Mouse (Mus musculus) G1E-ER4 (cell line): Measurements from ENCODE around the gene Slc4a2. TPM values are rescaled to one million over a fixed set of nuclear protein-coding genes. Genes with fewer than 3 reads are reported as not detected.

Experiments
- GATA1 ChIP-seq: IDR thresholded peaks from one replicate; pipeline ENCODE4 v1.8.0; 2012; ENCODE audit warnings: low read length, inconsistent platforms
- polyA plus RNA-seq: library from polyadenylated mRNA; stranded (reverse); fragments of >175 nt; gene quantifications from 2 replicates; pipeline ENCODE4 v1.2.3, GENCODE M21; 2012

Gene Slc4a2
- polyA plus RNA-seq, 1 experiment: 24.1 TPM

- no peak for TF ChIP-seq GATA1
Measured at GRCm38 (mm10) chr5:24455076-24455475, 31.4 kb downstream of the Slc4a2 start.

GRCm38 (mm10) chr5:24455613-24456012 is 32.0 kb downstream of the Slc4a2 start:
- TF ChIP-seq GATA1: no peak

DNA sequence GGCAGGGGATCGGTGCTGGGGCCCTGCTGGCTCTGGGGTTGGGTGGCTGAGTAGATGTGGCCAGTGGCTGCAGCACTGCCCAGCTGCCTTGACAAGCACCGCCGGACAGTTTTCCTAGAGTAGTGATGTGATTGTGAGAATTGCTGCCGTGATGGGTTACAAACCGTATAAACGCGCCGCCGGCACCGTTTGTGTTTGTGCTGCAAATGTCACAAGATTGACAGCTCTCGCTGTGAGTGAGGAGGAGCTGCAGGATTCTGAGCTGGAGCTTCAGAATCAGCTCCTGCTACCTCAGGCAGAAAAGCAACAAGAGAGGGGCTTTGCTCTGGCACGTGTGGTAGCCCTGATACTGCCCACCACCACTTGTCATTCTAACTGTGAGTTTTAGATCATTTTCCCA is 43.1 kb downstream of the Slc4a2 start:
- no peak for TF ChIP-seq GATA1

DNA sequence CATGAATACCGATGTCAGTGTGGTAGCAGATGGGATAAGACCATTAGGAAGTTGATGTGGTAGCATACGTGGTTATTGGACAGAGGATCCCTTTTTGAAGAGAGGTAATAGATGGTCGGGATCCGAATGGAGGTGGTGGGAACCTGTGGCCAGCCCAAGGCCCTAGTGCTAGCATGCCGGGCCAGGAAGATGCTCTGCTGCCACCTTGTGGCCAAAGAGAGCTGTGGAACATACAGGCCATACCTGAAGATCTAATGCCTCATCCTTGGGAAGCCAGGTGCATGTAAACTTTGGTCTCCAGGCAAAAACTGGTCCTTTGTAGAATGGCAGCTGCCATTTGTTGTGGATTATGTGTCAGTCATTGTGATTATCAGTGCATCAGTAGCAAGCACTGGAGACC is 47.0 kb downstream of the Slc4a2 start:
- TF ChIP-seq GATA1: no peak

- no peak for TF ChIP-seq GATA1
Measured at GRCm38 (mm10) chr5:24472884-24473619, 49.4 kb downstream of the Slc4a2 start.

DNA sequence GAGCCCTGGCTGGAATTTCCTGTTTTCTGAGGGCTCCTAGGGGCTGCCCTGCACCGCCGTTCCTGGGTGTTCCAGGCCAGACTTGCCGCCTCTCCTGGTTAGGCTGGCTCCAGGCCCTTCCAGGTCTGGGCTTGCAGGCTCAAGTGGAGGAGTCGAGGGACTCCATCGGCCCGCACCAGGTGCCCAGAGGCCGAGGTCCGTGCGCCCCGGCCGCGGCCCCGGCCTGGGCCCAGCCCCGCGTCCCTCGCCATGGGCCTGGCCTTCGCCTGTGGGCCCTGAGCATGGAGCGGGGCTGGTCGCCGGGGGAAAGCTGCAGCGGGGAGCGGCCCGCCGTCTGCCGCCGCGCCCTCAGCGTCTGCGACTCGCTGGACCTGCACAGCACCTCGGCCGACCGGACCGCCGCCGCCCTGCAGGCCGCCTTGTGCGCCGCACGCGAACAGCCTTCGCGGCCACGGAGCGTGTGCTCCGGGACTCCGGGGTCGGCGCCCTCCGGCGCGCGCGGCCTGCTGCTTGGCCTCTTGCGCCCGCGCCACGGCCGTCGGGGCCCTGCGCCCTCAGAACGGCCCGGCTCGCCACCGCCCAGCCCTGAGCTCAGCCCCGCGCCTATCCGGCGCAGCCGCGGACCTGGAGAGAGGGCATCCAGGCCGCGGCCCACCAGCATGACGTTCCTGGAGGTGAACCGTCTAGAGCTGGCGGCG is 50.5 kb downstream of the Slc4a2 start:
- TF ChIP-seq GATA1: no peak

DNA sequence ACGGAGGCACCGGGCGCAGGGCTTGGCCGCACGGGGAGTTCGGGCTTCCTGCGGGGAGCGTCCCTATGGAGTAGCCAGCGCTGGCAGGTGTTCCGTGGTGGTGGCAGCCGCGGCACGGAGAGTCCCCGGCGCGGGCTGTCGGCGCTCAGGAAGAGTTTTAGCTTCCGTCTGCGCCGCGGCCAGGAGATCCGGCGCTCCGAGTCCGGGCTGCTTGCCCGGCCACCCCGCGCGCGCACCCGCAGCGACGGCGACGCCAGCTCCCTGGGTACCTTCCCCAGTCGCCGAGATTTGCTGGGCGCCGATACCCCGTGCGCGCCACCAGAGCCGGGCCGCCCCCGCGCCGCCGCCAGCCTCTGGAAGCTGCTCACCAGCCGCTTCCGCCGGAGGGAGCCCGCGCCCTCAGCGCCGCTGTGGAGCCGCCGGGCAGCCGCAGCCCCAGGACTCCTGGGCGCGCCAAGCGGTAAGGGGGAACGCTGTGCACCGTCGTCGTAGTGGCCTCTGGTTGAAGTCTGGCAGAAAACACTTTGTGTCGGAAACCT is 51.2 kb downstream of the Slc4a2 start:
- TF ChIP-seq GATA1: no peak

GRCm38 (mm10) chr5:24475476-24476241 is 52.0 kb downstream of the Slc4a2 start:
- TF ChIP-seq GATA1: no peak

DNA sequence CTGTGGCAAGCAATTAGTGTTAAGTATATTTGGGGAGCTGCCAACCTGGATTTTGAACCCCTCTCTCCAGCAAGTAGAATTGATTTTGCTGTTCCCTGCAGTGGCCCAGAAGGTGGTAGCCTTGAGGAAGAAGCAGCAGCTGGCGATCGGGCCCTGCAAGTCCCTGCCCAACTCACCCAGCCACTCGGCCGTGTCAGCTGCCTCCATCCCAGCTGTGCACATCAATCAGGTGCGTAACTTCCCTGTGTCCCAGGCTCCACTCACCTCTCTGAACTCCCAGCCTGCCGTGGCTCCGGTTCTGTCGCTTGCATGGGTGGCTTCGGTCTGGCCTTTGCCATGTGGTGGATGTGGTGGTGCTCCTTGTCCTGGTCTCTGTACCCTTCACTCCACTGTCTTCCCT is 54.3 kb downstream of the Slc4a2 start:
- no peak for TF ChIP-seq GATA1

- no peak for TF ChIP-seq GATA1
Measured at GRCm38 (mm10) chr5:24481647-24482046, 58.0 kb downstream of the Slc4a2 start.

GRCm38 (mm10) chr5:24482247-24483079 is 58.8 kb downstream of the Slc4a2 start:
- no peak for TF ChIP-seq GATA1

- TF ChIP-seq GATA1: no peak
Measured at GRCm38 (mm10) chr5:24483326-24483725, 59.7 kb downstream of the Slc4a2 start.

DNA sequence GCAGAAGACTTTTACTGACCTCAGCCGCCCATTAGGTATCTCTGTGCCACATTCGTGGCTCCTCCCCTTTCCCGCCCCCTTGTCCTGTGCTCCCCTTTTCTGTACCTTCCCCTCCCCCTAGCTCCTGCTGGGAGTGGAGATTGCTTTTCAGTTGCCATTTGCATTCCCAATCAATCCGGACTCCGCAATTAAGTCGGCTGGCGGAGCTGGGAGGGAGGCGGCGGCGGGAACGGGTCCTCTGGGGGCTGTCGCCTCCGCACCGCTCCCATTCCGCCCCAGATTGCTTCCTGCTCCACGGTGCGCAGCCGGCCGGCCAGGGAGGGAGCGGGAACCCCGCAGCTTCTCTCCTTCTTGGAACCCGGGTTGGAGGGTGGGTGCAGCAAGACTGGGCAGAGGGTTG is 61.3 kb downstream of the Slc4a2 start:
- TF ChIP-seq GATA1: no peak

DNA sequence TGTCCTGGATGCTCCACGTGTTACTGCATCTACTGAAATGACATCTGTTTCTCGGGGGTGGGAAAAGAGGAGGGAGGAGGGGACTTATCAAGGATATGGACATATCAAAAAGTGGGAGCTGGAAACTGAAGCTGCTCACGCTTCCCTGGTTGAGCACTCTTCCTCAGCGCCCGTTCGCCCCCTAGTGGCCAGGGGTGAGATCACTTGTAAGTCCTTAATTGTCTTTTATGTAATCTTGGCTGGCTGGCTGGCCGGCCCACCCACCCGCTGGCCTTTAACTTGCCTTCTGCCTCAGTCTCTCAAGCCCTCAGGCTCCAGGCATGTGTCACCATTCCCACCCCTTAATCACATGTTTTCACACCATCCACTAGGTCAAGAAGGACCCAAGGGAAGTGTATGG is 62.5 kb downstream of the Slc4a2 start:
- TF ChIP-seq GATA1: no peak

- no peak for TF ChIP-seq GATA1
Measured at GRCm38 (mm10) chr5:24486738-24487137, 63.1 kb downstream of the Slc4a2 start.
